Mouse (Mus musculus) mesoderm, embryonic 11.5 days (tissue): Measurements from ENCODE around the gene Furin.

Experiments used
- DNase-seq: peaks from one replicate; pipeline ENCODE4 v3.0.0-alpha.2; 2012; ENCODE audit warnings: low read depth, low spot score

The Furin gene

DNA sequence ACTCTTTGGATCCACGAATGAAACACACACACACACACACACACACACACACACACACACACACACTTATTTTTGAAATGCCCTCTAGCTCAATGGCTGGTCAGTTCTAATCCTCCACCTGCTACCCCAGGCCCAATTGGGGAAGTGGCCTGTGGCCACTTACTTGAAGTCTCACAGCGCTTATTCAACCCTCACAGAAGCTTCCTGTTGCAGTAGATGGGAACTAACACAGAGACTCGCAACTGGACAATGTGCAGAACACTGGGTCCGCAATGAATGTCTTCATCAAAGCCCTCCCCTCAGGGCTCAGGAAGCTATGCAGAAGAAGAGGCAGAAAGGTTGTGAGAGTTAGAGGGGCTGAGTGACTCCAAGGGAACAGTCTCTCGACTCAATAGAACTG is 22.5 kb upstream of the Furin start:
- DNase-seq = no peak

GRCm38 (mm10) chr7:80426363-80426762 is 21.1 kb upstream of the Furin start:
- DNase-seq = no peak

- DNase-seq = no peak
Observed at GRCm38 (mm10) chr7:80424722-80425121, 19.5 kb upstream of the Furin start.

DNA sequence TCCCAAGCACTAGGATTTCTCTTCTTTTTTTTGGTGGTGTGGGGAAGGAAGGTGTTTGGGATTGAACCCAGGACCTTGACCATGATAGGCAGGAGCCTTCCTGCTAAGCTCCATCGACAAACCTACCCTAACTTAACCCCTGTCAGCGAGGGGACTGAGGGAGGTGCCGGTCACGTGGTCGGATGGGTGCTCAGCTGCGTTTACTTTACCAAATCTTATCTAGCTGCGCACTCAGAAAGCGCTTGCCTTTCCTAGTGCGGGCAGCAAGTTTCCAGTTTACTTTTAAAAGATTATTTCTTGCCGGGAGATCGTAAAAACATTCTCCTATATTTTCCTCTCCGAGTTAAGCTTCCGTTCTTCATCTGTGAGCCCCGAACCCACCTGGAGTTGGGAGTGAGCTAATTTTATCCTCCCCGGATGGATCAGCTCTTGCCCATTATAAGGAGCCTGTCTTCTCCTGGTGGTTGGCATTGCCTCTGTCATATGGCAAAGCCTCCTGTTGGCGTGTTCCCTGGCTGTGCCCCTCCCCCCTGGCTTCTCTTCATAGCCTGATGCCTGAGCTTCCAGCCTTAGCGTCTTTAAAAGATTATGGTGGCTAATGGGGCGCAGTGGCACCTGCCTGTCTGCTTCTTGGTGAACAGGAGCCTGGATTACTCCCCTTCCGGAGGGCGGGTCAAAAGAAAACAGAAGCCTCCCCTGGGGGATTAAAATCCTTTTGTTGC is 17.7 kb upstream of the Furin start:
- DNase-seq = no peak

DNA sequence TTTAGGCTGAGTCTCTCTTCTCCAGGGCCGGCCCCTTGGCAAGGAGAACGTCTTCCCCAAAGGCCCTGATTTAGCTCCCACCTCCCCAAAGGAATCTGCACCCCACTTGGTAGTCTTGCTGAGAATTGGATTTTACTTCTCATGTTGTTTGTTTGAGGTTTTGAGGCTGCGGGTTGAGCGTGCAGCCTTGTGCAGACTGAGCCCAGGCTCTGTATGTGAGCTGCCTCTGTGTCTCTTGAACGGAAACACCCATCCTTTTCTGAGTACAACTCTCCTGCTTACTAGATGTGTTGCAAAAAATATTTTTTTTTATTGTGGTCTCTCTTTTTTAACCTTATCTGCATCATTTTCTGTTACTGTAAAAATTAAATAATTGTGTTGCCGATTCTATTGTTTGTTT is 16.3 kb upstream of the Furin start:
- DNase-seq = no peak

GRCm38 (mm10) chr7:80420586-80420985 is 15.3 kb upstream of the Furin start:
- DNase-seq = no peak

DNA sequence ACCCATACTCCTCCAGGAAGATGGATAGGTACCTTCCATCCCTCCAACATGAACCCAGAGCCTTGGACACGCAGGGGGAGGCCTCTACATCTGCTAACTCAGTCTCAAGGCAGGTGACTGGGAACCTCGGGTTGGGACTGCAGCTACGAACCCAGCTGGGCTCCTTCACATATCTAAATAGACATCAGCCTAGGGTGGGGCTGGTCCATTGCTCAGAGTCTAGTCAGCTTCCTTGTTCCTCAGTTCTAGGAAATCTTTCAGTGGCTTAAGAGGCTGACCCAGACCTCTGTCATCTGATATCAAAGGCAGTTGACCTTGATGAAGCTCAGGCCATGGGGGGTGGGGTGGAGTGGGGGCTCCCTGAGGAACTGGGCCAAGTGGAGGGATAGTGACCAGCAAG is 14.0 kb upstream of the Furin start:
- DNase-seq = no peak

GRCm38 (mm10) chr7:80418036-80418435 is 12.8 kb upstream of the Furin start:
- no peak for DNase-seq

DNA sequence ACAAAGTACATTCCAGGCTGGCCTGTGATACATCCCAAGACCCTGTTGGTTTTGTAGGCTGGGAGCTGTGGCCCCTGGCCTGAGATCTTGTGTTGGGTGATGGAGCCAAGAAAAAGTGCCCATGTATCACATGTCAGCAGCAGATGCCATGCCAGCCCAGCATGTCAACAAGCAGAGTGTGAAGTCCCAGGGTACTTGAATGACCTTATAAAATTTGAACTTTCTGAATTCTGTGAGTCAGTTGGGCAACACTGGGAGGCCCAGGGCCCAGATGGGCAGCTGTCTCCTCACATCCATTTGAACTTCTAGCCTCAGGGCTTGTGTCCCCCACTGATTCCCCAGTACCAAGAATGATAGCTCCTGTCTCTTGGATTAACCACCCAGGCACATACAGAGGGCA is 12.4 kb upstream of the Furin start:
- DNase-seq = no peak

DNA sequence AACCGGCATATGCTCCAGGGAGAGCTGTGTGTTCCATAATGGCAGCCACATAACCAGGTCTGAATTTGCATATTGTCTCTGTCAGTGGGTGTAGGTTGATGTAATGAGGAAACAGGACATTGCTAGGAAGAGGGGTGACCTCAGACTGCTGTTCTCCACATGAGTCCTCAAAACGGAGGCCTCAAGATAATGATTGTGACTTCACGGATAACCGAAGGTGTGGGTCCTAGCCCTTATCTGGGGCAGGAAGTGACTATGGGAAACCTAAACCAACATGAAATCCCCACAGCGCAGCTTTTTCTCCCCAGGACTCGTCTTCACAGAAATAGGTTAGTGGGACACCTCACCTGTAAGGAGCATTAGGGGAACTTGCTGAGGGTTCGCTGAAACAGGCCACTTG is 11.7 kb upstream of the Furin start:
- DNase-seq = no peak

GRCm38 (mm10) chr7:80414303-80414855 is 9.1 kb upstream of the Furin start:
- DNase-seq = no peak

DNA sequence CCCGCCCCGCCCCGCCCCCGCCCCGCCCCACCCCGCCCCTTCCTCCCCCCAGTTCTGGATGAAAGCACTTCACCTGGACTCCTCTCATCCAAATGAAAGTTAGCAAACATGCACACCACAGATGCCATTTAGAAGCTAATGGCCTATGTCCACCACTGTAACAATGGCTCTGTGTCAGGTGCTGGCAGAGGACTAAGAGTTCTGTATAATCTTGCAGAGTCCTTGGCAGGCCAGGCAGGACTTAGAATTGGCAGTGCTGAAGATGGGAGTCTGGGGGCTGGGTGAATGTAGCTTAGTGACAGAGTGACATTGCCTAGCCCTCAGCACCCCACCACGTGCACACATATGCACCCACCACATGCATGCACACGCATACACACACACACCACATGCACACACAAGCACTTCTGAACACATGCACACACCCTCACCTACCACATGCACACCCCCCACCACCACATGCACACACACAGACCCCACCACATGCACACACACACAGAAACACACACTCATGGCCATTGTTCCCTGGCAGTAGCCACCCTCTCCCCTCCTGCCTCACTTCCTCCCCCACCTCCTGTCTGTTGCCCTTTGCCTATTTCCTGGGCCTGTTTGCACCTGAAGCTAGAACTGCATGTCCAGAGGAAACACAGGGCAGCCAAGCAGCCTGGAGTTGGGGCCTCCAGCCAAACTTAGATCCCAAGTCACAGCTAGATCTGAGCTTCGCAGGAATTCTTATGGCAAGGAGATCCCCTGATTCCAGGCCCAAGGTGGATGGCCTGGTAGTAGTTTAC is 8.5 kb upstream of the Furin start:
- no peak for DNase-seq

DNA sequence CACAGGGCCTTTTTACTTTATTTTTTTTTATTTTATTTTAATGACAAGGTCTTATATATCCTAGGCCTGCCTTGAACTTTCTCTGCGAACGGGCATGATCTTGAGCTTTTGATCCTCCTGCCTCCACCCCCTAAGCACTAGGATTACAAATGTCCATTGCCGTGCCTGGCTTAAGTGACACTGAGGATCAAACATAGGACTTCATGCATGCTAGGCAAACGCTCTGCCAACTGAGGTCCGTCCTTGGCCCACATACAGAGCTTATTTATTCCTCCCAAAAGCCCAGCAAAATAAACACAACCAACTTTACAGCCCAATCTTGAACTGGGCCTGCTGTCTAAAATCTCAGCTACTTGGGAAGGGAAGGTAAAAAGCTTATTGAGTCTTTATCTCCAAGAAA is 7.5 kb upstream of the Furin start:
- no peak for DNase-seq

DNA sequence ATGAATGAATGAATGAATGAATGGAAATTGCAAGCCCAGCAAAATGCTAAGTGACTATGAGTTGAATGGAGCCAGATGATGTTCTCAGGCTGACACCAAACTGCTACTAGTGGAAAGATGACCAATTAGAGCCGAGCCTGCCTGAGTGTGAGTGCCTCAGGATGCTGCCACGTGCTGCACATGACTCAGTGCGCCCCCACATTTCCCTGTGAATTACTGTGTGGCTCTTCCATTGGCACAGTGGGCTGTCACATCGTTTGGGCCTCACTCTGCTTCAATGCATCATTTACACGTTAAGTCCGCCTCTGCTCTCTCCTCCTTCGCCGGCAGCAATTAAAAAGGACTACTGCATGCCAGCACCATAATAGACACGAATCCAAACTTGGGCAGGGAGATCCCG is 7.0 kb upstream of the Furin start:
- no peak for DNase-seq

DNA sequence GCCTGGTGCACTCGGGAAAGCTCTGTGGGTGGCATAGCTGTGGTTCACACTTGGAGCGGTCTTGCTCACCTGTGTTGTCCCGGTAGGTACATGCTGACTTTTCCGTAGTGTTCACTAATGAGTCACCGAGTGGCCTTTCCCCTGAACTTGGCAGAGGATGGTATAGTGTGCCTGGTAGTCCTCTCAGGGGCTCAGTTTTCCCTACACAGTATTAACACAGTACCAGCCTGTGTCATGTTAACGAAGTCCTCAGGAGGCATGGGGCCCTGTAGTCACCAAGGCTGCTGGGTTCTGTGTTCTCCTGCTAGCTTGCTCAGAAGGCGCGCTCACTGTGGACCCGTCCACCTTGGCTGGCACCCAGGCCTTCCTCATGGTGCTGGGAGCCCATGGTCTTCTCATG is 5.1 kb upstream of the Furin start:
- no peak for DNase-seq

- DNase-seq = no peak
Observed at GRCm38 (mm10) chr7:80407712-80408111, 2.5 kb upstream of the Furin start.

DNA sequence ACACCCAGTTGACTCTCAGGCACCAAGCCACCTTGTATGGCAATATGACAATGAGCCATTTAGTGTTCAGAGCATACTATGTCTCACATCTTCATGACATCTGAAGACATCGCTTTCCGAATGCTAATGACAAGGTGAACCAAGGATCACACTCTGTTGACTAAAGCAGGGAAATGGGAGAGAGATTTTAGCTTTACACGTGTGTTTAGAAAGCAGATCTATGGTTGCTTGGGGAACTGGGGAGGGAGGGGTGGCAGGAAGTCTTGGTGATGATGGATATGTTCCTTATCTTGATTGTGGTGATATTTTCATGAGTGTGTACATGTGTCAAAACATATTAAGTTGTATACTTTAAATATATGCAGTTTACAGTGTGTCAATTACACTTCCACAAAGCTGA is 950 bp upstream of the Furin start:
- DNase-seq = no peak

DNA sequence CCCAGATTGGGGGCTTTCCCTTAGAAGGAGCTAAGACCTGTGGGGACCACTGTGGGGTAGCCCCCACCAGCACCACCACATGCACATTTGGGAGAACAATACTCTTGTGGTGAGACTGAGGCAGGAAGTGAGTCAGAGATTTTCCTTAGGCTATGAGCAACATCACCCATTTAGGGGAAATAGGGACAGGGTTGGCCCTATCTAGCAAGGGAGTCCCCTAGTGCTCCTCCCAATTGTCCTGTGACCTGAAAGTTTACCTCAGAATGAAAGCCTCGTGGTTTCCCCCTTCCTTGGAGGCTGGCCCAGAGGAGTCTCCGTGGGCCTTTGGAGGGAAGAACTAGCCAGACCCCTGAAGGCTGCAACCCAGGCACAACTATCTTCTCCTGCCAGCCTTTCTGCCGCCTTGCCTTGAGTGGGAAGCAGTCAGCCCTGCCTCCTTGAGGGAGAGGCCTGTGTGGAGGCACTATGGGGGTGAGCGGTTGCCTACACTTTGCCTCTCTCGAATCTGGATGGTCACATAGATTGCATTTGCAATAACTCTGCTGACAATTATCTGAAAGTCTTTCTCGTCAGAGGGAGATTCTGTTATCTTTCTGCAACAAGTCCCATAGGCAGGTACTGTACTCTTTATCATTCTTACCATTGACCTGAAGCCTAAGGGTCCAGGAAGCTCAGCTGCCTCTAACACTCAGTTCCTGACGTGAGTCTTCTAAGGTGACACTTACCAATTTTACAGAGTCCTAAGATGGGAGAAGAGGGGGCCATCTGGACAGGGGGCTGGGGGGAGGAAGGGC is 938 bp downstream of the Furin start:
- DNase-seq = no peak

- no peak for DNase-seq
Observed at GRCm38 (mm10) chr7:80403551-80403950, 1.7 kb downstream of the Furin start.

DNA sequence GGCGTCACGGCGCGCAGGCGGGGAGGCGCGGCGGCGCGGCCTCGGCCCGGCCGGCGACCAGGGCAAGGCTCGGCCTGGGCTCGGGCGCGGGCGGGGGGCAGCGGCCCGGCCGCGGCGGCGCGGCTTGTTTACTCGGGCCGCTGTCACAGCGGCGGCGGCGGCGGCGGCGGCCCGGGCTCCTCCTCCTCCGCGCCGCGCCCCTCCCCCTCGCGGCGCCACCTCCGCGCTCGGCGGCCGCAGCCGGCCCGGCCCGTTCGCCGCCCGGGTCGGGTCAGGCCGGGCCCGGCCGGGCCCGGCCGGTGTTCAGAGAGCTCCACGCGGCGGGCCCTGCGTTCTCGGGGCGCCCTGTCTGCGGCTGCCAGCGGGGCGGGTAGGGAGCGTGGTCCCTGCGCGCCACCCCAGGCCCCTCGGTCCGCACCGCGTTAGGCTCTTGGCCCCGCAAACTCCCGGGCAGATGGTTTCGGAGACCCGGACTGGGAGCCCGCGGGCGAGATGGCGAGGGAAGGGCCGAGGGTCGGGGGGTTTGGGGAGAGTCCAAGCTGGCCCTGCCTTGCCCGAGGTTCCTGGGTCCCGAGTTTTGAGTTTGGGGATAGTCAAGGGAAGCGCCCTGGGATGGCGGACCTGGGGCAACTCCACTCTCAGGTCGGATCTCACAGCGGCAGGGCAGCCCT is 2.5 kb downstream of the Furin start:
- peak; percentile 52 for DNase-seq

- peak; percentile 41 for DNase-seq
Observed at GRCm38 (mm10) chr7:80401860-80402641, 3.2 kb downstream of the Furin start.
